Mouse (Mus musculus) embryonic fibroblast, embryonic 13.5 days (primary cell): ENCODE measurements around the gene Edc4.

Experiments used
- CTCF ChIP-seq: IDR thresholded peaks from 2 replicates; pipeline ENCODE4 v1.5.1; 2011; ENCODE audit warnings: mild to moderate bottlenecking, control low read depth, low read length, moderate library complexity, borderline replicate concordance; ENCODE audit not compliant: insufficient read depth
- POLR2A ChIP-seq: IDR thresholded peaks from 2 replicates; pipeline ENCODE4 v1.6.1; 2011; ENCODE audit warnings: low read depth, mild to moderate bottlenecking, control low read depth, low read length, moderate library complexity

DNA sequence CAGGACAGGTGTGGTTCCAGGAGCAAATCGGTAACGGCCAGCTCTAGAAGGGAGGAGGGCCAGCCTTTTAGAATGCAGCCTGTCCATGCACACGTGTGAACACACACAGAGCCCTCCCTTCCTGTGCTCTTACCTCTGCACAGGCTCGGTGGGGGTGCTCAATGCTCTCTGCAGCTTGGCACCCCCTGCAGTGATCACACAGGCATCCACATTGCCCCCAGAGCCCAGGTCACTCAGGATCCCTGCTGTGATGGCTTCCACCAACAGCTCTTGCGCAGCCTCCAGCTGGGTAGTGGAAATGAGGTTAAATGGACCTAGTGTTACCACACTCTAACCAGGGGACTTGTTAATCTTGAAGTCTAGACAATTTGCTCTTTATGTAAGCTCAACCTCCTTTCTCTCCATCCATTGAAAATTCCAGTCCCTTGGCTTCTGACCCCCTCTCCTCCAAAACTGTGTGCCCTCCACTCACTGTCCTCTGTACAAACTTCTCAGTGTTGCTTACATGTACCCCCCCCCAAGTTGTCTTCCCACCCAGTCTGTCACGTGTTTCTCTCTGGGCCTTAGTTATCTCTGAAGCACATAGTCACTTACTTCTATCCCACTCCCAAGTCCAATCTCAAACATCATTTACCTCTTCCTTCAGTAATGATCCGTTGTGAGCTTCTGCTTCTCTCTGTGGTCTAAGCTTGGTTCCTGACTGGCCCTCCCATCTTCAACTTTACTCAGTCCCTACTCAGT lies 55.4 kb downstream of the Edc4 start:
- TF ChIP-seq POLR2A (no peak), CTCF (no peak)
